Mouse (Mus musculus): ENCODE measurements at regions not wholly inside any gene's neighbourhood (a gene's known extent, or its start where the extent isn't known, plus 50 kb on each side); places are given as distances from the start of the nearest gene placed in this dataset.

DNA sequence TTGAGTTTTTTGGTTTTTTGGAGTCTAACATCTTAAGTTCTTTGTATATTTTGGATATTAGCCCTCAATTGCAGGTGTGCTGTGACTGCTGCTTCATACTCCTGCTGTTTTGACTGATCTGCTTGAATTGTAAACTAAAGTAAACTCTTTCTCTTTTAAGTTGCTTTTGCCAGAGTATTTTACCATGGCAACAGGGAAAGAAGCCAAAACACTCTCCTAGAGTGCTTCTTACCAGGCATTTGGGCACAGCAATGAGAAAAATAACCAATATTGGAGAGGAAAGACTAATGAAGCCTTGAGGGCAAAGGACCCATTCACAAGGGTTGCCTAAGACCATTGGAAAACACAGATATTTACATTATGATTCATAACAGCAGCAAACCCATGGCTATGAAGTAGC, 437.3 kb downstream of the Wdr11 start:
- H3K27ac ChIP-seq (ENCODE audit: insufficient read depth, low read length), result no peak overlapping the region
- no peak overlapping the region for H3K4me3 ChIP-seq (ENCODE audit: insufficient read depth, low read length)
- TF ChIP-seq POLR2A (IDR thresholded peaks at IDR 0.05; ENCODE audit: extremely low read depth, insufficient read depth, low read length) (no peak), CTCF (IDR thresholded peaks at IDR 0.05; ENCODE audit: extremely low read depth, insufficient read depth, low read length) (no peak)
- no peaks in the 10 kb centered on the region for H3K4me1 ChIP-seq (ENCODE audit: control insufficient read depth, insufficient read depth, low read length)

DNA sequence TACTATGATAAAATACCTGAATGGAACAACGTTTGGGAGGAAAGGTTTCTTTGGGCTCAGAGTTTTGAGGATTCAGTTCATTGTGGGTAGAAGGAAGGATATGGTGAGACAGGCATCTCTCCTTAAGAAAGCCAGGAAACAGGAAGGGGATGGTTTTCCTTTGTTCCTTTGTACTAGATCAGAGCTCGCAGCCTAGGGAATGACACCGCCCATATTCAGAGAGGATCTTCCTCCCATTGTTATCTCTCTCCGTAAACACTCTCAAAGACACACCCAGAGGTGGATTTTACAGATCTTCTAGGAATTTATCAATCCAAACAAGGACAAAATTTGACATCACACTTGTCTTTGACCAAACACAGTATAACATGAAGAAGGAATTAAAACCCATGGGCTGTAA, 439.0 kb downstream of the Wdr11 start:
- TF ChIP-seq CTCF (IDR thresholded peaks at IDR 0.05; ENCODE audit: extremely low read depth, insufficient read depth, low read length) (no peak), POLR2A (IDR thresholded peaks at IDR 0.05; ENCODE audit: extremely low read depth, insufficient read depth, low read length) (no peak)
- H3K4me3 ChIP-seq (ENCODE audit: insufficient read depth, low read length), result no peak overlapping the region

DNA sequence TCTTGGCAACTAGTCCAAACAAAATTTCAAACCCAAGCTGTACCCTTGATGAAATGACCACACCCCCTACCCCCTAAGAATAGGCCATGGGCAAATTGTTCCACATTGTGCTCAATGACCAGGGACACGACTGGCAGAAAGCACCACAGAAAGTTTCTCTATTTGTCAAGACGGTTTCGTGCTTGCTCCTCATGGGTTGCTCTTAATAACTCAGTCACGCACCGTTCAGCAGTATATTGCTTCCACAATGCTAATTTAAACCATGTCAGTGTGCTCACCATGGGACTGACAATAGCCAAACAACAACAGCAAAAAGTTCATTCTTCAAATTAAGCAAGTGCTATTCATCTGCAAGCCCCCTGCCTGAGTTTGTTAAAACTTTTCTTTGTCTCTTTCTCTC, 444.6 kb downstream of the Wdr11 start:
- Histone ChIP-seq H3K4me3 (ENCODE audit: insufficient read depth, low read length) (no peak overlapping the region), H3K27ac (ENCODE audit: insufficient read depth, low read length) (no peak overlapping the region), H3K4me1 (ENCODE audit: control insufficient read depth, insufficient read depth, low read length) (no peaks in the 10 kb centered on the region)
- TF ChIP-seq POLR2A (IDR thresholded peaks at IDR 0.05; ENCODE audit: extremely low read depth, insufficient read depth, low read length), result no peak
- no peak for TF ChIP-seq CTCF (IDR thresholded peaks at IDR 0.05; ENCODE audit: extremely low read depth, insufficient read depth, low read length)

More for the DNA sequence above, 439.0 kb downstream of the Wdr11 start:
- Histone ChIP-seq H3K4me1 (ENCODE audit: control insufficient read depth, insufficient read depth, low read length) (no peaks in the 10 kb centered on the region), H3K27ac (ENCODE audit: insufficient read depth, low read length) (no peak overlapping the region)

DNA sequence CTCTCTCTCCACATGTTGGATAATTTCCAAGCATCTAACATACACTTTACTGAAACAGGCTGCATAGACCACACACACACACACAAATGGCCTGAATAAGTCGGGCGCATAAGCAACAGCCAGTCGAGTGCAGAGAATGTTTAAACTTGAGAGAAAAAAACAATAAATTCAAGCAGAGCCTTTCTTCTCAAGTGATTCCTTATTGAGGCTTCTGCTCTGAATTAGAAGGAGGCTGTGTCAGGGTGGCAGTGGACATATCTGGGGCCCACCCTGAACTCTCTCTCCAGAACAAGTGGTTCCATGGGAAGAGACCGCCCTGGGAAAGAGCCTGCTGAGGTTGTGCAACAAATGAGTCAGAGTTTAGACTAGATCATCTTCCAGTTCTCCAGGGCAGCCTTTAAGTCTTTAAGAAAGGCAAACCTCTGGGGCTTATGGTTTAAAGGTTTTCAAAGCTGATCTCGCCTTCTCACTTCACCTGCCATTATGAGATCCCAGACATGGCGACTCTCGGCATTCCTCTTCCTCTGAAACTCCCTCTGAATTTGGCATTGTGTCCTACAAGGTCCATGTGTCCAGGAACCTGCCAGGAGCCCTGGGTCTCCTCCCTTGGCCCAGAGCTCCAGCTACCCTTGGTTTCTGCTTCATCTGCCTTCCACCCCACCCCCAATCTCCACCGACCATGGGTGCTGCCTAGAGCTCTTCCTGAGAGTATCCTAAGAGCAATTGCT, 445.3 kb downstream of the Wdr11 start:
- Histone ChIP-seq H3K4me1 (ENCODE audit: control insufficient read depth, insufficient read depth, low read length) (no peaks in the 10 kb centered on the region), H3K27ac (ENCODE audit: insufficient read depth, low read length) (no peak overlapping the region), H3K4me3 (ENCODE audit: insufficient read depth, low read length) (no peak overlapping the region)
- TF ChIP-seq POLR2A (IDR thresholded peaks at IDR 0.05; ENCODE audit: extremely low read depth, insufficient read depth, low read length) (no peak), CTCF (IDR thresholded peaks at IDR 0.05; ENCODE audit: extremely low read depth, insufficient read depth, low read length) (no peak)

DNA sequence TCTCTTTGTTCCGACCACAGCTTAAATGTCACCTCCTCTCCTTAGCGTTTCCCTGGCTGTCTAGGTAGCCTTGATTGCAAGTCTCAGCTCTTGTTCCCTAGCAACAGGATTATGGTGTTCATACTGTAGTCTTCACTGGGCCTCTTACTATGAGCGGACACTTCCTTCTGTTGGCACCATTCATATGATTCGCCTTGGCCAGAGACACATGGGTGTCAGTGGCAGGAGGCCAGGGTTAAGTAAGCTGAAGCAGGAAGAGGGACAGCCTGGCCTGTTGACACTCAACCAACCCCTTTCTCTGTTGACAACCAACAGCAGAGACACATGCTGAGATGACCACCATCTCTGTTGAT, 445.9 kb downstream of the Wdr11 start:
- Histone ChIP-seq H3K4me3 (ENCODE audit: insufficient read depth, low read length) (no peak overlapping the region), H3K27ac (ENCODE audit: insufficient read depth, low read length) (no peak overlapping the region), H3K4me1 (ENCODE audit: control insufficient read depth, insufficient read depth, low read length) (no peaks in the 10 kb centered on the region)
- TF ChIP-seq CTCF (IDR thresholded peaks at IDR 0.05; ENCODE audit: extremely low read depth, insufficient read depth, low read length) (no peak), POLR2A (IDR thresholded peaks at IDR 0.05; ENCODE audit: extremely low read depth, insufficient read depth, low read length) (no peak)

DNA sequence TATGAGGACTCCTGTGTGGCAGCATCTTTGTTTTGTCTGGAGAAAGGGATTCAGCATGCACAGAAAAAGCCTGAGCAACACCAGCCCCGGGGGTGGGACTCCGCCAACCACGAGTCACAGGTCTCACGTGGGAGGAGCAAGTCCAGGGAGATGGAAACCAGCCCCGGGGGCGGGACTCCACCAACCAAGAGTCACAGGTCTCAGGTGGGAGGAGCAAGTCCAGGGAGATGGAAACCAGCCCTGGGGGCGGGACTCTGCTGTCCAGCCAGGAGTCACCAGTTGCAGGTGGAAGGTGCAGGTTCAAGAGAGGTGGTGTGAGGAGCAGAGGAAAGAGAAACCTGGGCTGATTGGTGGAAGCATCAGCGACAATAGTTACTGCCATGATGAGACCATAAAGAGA, 448.9 kb downstream of the Wdr11 start:
- no peak overlapping the region for H3K4me3 ChIP-seq (ENCODE audit: insufficient read depth, low read length)
- H3K4me1 ChIP-seq (ENCODE audit: control insufficient read depth, insufficient read depth, low read length), result no peaks in the 10 kb centered on the region
- TF ChIP-seq CTCF (IDR thresholded peaks at IDR 0.05; ENCODE audit: extremely low read depth, insufficient read depth, low read length) (no peak), POLR2A (IDR thresholded peaks at IDR 0.05; ENCODE audit: extremely low read depth, insufficient read depth, low read length) (no peak)
- no peak overlapping the region for H3K27ac ChIP-seq (ENCODE audit: insufficient read depth, low read length)

DNA sequence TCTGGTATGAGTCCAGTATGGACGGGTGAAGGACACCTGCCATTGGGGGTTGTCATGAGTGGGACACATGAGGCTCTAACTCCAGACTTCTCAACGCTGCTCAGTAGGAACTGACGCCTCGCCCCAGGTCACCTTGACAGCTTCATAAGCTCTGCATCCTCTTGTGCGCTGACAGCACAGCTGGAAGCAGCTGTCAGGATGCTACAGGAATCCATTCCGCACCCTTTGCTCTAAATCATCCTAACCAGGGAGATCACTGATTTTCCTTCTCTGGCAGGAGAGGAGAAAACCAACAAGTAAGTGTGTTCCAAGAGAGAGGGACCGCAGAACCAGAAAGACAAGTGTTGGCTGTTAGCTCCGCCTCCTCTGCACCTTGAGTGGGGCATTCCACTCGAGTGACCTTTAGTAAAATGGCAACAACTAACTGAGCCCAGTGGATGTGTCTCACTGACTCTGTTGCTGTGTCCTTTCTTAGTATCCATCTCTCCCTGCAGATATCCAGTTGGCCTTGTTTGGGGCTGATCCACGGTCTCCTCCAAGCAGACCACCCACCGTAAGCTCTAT, 449.8 kb downstream of the Wdr11 start:
- TF ChIP-seq CTCF (IDR thresholded peaks at IDR 0.05; ENCODE audit: extremely low read depth, insufficient read depth, low read length) (no peak), POLR2A (IDR thresholded peaks at IDR 0.05; ENCODE audit: extremely low read depth, insufficient read depth, low read length) (no peak)
- no peak overlapping the region for H3K4me3 ChIP-seq (ENCODE audit: insufficient read depth, low read length)

DNA sequence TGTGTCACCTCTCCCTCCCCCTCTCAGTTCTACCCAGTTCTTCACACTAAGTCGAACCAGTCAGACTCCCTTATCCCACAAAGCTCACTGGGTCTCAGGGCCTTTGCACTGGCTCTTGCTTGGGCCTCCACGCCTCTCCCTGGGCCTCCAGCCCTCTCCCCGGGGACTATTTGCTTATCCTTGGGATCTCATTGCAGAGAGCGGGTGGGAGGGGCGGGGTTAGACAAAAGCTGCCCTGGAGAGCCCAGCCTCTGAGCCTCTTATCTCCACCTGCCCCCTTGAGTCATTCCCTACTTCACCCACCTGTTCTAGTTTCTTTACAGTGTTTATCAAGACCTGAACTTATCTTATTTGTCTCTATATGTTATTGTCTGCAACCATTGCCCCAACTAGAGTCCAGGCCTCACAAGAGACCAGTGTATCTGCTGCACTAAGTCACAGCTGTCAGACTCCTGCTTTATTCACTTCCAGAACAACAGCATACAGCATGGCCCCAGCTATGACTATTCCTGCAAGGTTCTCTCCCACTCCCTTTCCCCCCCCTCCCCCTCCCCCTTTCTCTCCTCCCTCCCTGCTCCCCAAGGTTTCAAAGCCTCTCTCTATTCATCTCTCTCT, 450.7 kb downstream of the Wdr11 start:
- no peak for TF ChIP-seq CTCF (IDR thresholded peaks at IDR 0.05; ENCODE audit: extremely low read depth, insufficient read depth, low read length)
- no peak overlapping the region for H3K4me3 ChIP-seq (ENCODE audit: insufficient read depth, low read length)
- H3K4me1 ChIP-seq (ENCODE audit: control insufficient read depth, insufficient read depth, low read length), result no peaks in the 10 kb centered on the region
- H3K27ac ChIP-seq (ENCODE audit: insufficient read depth, low read length), result no peak overlapping the region

More for the DNA sequence above, 449.8 kb downstream of the Wdr11 start:
- Histone ChIP-seq H3K27ac (ENCODE audit: insufficient read depth, low read length) (no peak overlapping the region), H3K4me1 (ENCODE audit: control insufficient read depth, insufficient read depth, low read length) (no peaks in the 10 kb centered on the region)

DNA sequence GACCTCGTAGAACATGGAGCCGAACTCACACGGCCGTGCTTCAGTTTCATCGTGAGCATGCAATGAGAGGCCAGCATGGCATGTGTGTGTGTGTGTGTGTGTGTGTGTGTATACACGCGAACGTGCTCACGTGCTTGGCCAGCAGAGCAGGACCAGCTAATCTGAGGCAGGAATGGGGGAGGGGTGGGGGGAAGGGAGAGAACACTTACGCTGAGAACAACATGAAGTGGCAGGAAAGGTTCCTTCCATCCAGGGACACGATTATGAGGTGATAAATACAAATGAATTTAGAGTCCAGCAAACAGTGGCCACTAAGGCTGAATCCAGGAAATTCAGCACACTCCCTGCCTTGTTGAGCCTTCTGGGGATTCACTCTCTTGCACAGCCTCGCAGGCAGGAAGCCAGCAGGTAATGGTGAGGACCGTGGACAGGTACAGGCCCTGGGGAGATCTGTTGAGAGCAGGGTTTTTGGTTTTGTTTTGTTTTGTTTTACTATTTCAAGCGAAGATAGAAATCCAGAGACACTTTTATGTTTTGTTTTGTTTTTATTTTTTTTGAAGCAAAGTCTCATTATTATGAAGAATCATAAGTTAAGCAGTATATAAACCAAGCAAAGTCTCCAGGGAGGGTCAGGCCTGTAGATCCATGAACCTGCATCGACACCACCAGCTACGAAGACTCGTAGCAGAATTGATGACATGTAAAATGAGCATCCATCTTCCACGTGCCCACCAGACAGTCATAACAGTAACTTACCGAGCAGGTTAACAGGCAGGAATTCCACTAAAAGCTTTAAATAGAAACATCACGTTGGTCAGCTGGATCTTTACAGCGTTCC, 452.0 kb downstream of the Wdr11 start:
- no peaks in the 10 kb centered on the region for H3K4me1 ChIP-seq (ENCODE audit: control insufficient read depth, insufficient read depth, low read length)
- H3K4me3 ChIP-seq (ENCODE audit: insufficient read depth, low read length), result no peak overlapping the region
- TF ChIP-seq CTCF (IDR thresholded peaks at IDR 0.05; ENCODE audit: extremely low read depth, insufficient read depth, low read length) (no peak), POLR2A (IDR thresholded peaks at IDR 0.05; ENCODE audit: extremely low read depth, insufficient read depth, low read length) (no peak)
- H3K27ac ChIP-seq (ENCODE audit: insufficient read depth, low read length), result no peak overlapping the region

Data from cortical plate, adult 2 months (tissue).